In genomic region chr1:179545768-179546550, GRCm38 (mm10) we compare ENCODE assay signal across 8 mouse cellular contexts. TPM values are rescaled to one million over a fixed set of nuclear protein-coding genes. Genes with fewer than 3 reads are reported as not detected.
DNase-seq lines count a peak whose midpoint lies in the region; ATAC-seq and TF ChIP-seq lines count a peak whose summit lies in the region.
"Not testable (repeated sequence)": the region's sequence is repeated elsewhere in the genome, so short reads cannot be mapped to it uniquely, and the experiment has no call there.

Gene Tfb2m, minus strand, starts transcription at chr1:179546267.
Gene Cnst, plus strand, starts transcription at chr1:179546370.

- not testable (repeated sequence) for H3K27me3 ChIP-seq in hindbrain, embryonic 10.5 days (ENCODE audit: insufficient read depth, poor library complexity, severe bottlenecking); lung, postnatal 0 days (replicated peaks; ENCODE audit: insufficient read depth, low read length)

- peaks cover 31% of the 10 kb centered on the region for H3K4me1 ChIP-seq in hindbrain, embryonic 10.5 days (replicated peaks)
- not testable (repeated sequence) for H3K4me1 ChIP-seq in lung, postnatal 0 days (ENCODE audit: insufficient read depth, low read depth, low read length)

- not testable (repeated sequence) for TF ChIP-seq CTCF in lung, postnatal 0 days (IDR thresholded peaks at IDR 0.05)

- WGBS in hindbrain, embryonic 10.5 days = under 1% methylated on average over 69 of the region's 69 CpGs
- WGBS in lung, postnatal 0 days = under 1% methylated on average over 60 of the region's 69 CpGs

- H3K27ac ChIP-seq in hindbrain, embryonic 10.5 days = peak within 1 kb of the TSS; percentile 94
- peak within 1 kb of the TSS; percentile 91 for H3K27ac ChIP-seq in lung, postnatal 0 days (ENCODE audit: low read length)

- DNase-seq in MEL-GATA-1-ER (ENCODE audit: extremely low read depth, low read depth) = peak; percentile 97
- peak; percentile 99 for DNase-seq in cerebellum, adult 8-10 months
- peak; percentile 99 for DNase-seq in hindbrain, embryonic 10.5 days (ENCODE audit: low spot score)
- DNase-seq in layer of hippocampus, adult 9-11 months = peak; percentile 99
- peak; percentile 99 for DNase-seq in lung, postnatal 0 days (ENCODE audit: low spot score)
- DNase-seq in ovary, postnatal 14 days (ENCODE audit: low spot score) = peak; percentile 98
- DNase-seq in thymus, postnatal 14 days = peak; percentile 98

- ATAC-seq in frontal cortex, adult (ENCODE audit: low TSS enrichment) = peak; percentile 96
- peak; percentile 99 for ATAC-seq in lung, postnatal 0 days

- H3K9me3 ChIP-seq in hindbrain, embryonic 10.5 days; lung, postnatal 0 days (ENCODE audit: low read length): not testable (repeated sequence)

- peak within 1 kb of the TSS; percentile 81 for H3K9ac ChIP-seq in lung, postnatal 0 days (replicated peaks; ENCODE audit: low read depth)

- peak within 1 kb of the TSS; percentile 85 for H3K4me3 ChIP-seq in hindbrain, embryonic 10.5 days
- H3K4me3 ChIP-seq in lung, postnatal 0 days (ENCODE audit: low read depth, low read length) = peak within 1 kb of the TSS; percentile 69

- peak; percentile 44; the same call in 1 of the 2 replicates for TF ChIP-seq EP300 in lung, postnatal 0 days (IDR thresholded peaks at IDR 0.05)

- peak within 1 kb of the TSS; percentile 67 for H3K4me2 ChIP-seq in lung, postnatal 0 days (replicated peaks; ENCODE audit: low read depth, low read length)

- not testable (repeated sequence) for H3K36me3 ChIP-seq in hindbrain, embryonic 10.5 days; lung, postnatal 0 days (ENCODE audit: insufficient read depth, low read length)

RNA-seq across cellular contexts. Expression of gene Tfb2m, which starts in this region (rescaled TPM):
- 18.2 and 22.0 TPM in 2 replicates for polyA plus RNA-seq in hindbrain, embryonic 10.5 days (2016; fragmentation: Nextera tagmentation; extraction: Ambion mirVana)
- 22.3 and 26.1 TPM in 2 replicates for polyA plus RNA-seq in lung, postnatal 0 days (2015; fragmentation: Nextera tagmentation; extraction: Ambion mirVana)

RNA-seq across cellular contexts. Expression of gene Cnst, which starts in this region (rescaled TPM):
- 21.4 and 21.6 TPM in 2 replicates for polyA plus RNA-seq in hindbrain, embryonic 10.5 days (2016; fragmentation: Nextera tagmentation; extraction: Ambion mirVana)
- 13.8 and 16.8 TPM in 2 replicates for polyA plus RNA-seq in lung, postnatal 0 days (2015; fragmentation: Nextera tagmentation; extraction: Ambion mirVana)

Comparison
In these comparisons a context has a peak if more than half of its experiments do, and no peak if none do; other contexts are left out.
1. Peak in every context shown above with its lines: DNase-seq, ATAC-seq, H3K4me3 ChIP-seq and H3K27ac ChIP-seq.